Mouse (Mus musculus): ENCODE measurements at regions not wholly inside any gene's neighbourhood (a gene's known extent, or its start where the extent isn't known, plus 50 kb on each side); places are given as distances from the start of the nearest gene placed in this dataset.
A peak's percentile ranks its signal among the peaks of the same experiment; 100 is the strongest.

DNA sequence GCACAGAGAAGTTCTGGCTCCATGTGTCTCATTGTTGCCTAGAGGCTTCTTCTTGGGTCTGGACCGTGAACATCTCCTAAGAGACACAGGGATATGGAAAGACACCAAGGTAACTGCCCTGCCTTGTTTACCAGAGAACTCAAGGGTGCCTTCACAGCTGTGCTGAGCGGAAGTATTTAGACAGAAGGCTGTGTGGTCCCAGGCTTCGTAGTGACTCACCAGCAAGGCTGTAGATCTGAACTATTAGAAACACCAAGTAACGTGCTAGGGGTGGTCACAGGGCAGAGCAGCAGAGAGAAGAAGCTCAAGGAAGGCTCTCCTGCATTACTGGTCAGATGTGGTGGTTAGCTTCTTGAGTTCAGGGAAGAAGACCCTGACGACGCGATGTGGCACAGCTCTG lies 51.6 kb upstream of the Lpp start:
- DNase-seq: peak; percentile 94

DNA sequence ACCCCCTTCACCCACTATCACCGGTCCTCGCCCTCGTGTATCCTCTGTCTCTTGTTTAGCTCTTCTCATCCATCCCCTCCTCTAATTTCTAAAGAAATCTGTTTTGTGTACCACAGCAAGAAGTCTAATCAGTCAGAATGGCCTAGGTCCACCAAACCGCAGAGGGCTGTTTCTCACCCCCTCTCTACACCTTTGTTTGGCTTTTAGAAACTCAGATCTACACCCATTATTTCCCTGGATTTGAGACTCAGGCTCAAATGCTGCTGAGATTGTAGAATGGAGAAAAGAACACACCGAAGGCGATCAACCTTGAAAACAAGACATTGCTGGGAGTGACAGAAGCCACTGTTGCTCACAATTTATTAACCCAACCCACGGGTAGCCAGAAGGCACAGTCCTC lies 52.7 kb upstream of the Lpp start:
- DNase-seq: peak; percentile 54

DNA sequence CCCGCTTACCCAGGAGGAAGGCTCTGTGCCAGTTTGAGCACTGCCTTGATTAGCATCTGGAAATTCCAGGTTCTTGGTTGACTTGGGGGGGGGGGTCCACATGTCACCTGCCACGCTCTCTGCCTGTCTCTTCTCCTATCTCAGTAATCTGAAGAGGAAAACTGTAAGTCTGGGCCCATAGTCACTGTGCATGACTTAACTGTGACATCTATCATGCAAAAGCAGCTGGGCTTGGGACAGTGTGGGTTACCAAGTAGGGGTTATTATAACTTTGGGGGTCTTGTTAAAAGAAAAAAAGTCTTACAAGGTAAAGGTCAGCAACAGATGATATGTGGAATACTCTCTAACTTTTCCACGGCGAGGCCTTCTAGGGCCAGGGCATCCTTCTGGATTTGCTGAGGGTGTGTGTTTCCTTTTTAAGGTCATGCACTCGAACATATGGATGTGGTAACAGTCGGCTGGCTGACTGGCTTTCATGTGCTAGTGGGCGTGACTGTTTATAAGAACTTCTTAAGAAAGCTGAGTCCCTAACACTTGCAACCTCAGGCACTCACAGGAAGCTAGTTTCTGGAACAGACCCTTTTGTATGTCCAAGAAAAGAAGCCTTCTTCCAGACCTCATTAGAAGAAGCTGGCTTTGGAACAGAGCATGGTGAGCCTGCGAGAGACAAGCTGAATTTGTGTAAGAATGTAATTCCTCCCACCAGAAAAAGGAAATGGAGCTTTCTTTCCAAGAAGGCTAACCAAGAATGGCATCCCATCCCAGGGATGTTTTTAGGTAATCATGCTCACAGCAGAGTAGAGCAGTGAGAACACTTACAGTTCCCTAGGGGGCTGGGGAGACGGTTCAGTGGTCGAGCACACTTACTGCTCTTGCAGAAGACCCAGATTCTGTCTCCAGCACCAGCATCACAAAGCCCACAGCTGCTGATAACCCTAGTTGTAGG lies 53.7 kb upstream of the Lpp start:
- DNase-seq: peak; percentile 73

DNA sequence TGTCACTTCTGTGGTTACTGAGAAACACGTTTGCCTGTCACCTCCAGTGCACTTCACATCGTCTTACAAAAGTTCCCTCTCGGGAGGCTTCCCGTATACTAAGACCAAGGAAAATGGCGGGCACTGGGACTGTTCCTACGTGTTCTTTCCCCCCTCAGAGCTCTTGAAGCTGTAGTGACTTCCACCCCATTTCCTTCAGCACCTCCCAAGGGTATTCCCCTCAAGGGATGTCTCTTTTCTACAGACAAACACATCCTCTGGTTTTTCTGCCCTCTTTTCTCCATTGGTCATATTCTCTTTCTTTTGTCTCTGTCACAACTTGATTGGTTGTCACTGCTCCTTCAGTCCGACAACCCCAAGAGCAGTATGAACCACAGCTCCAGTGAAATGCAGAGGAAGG lies 54.9 kb upstream of the Lpp start:
- DNase-seq: no peak

DNA sequence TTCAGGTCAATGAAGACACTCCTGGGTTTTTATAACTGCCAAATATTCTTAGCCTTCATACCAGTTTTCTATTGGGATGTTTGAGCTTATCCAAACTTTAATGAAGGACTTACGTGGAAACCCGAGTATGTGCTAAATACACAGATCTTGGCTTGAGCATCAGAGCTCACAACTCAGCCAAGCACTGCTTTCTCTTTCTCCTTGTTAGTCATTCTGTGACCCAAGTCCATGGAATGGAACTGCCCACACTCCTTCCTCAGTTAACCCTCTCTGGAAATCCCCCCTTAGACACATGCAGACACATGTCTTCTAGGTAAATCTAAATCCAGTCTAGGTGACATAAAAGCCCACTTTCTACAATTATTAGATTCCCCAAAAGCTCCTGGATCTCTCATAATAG lies 58.9 kb upstream of the Lpp start:
- no peak for DNase-seq

DNA sequence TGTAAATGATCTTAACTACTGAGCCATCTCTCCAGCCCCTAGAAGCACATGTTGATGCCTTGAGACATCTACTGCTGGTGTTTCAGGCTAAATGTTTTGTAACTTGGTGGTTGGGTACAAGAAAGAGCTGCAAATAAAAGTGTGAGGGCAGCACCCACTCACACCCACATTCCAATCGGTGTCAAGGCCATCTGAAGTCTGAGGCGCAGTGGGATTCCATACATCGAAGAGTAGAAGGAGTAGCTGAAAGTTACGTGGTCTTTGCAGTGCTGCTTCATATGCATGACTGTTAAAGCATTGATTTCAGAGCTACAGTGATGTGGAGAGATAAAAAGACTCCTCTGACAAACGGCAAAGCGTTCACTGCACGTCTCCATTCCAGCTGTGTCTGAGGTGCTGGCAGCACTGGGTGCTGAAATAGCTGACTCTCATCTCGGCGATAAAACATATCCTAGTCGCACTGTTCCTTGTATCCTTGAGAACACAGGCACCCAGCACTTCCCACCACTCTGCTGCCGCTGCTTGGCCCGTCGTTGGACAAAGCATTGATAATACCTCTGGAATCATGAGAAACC lies 61.8 kb upstream of the Lpp start:
- DNase-seq: no peak

DNA sequence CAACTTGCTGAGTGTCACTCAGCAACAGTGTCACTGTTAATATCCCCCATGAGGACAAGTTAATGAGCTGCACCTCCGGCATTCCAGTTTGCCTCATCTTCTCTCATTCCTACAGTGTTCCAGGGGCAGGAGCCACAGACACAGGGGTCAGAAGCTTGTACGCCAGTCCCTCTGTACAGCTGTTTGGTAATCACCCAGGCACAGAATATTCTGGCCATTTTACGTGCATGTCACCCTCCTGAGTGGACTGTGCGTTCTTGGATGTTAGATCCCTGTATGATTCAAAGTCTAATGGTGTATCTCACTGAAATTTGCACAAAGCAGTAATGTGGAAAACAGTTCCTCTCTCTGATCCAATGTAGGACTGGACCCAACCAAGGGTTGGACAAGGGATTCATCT lies 66.7 kb upstream of the Lpp start:
- peak; percentile 93 for DNase-seq

DNA sequence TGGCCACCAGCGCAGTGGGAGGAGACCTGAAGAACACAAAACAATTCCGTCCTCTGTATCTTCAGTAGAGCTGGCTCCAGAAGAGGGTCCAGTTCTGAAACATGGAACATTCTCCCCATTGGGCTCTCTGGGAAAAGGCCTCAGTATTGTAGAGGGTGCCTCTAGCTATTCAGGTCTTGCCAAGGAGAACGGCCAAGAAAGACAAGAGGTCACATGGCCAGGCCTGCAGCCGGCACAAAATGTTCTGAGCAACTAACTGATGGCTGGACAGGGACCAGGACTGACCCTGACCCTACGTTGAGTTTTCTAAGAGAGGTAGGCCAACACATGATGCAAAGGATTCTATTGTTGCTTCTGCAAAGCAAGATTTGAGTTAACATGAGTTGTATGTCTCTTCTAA lies 67.3 kb upstream of the Lpp start:
- DNase-seq: peak; percentile 98

DNA sequence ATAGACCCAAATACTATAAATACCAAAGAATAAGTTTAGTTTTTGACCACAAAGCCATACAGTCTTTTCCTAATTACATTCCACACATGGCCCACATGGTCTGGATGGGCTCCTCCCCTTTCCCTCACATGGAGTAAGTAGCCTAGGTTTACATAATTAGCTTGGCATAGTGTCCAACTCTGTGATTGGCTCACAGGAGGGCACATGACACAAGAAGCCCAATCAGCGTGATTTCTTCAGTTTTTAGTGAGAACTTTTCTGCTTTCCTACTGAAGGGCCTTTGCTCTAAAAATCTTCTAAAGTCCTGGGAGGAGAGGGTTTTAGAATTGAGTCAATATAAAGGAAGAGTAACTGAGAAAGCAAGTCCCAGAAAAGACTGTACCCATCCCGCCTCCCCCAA lies 68.4 kb upstream of the Lpp start:
- DNase-seq: no peak

DNA sequence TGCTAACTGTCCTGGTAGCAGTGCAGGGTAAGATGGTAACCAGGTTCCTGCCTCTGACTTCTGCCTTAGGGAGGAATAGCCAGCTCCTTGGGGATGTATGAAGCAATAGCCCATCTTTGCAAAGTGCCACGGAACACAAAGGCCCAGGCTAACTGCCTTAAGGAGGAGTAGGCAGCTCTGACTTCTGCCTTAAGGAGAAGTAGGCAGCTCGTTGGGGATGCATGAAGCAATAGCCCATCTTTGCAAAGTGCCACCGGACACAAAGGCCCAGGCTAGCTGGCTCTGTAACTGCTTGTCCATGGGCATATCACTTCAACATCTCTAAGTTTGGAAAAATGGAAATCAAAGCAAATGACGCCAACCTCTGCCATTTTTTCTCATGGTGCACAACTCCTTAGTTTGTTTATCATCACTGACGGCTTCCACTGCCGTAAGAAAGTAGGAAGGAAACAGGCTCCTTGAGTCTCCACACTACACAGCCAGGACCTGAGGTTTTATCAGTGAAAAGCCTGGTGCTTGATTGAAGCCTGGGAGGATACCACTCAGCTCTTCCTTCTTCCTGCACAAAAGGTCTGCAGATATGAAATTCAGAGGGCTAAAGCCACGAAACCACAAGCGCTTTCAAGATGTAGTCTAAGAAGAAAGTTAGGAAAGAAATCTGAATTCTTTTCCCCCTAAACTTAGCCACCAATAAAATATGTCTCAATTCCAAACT lies 74.4 kb upstream of the Lpp start:
- DNase-seq: no peak

DNA sequence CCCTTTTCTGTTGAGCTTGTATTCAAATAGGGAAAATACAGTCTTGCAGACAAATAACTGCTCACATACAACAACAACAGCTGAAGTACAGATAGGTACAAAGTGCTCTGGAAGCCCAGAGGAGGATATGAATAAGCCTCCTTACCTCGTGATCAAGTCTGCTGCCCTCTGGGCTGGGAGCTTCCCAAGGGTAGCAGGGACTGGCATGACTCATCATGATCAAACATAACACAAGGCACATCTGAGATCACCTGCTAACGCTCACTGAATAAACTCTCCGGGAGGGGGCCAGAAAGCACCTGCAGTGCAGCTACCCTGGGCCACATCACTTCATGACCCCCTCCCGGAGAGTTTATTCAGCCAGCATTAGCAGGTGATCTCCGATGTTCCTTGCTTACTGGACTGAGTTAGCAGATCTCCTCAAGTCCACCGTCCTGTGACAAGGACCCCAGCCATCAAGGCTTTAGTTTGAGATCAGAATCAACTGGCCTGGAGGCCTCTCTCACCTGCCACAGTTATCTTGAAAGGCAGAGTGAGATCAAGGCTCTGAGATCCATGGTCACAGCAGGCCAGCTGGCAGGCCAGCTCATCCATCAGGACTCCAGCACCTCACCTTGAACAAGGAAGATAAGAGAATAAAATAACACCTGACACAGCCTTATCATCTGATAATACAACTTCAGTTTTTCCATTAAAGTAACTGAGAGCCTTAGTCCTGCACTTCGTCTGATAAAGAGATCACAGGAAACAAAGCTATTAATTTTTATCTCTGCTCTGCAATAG lies 79.6 kb upstream of the Lpp start:
- DNase-seq: no peak

DNA sequence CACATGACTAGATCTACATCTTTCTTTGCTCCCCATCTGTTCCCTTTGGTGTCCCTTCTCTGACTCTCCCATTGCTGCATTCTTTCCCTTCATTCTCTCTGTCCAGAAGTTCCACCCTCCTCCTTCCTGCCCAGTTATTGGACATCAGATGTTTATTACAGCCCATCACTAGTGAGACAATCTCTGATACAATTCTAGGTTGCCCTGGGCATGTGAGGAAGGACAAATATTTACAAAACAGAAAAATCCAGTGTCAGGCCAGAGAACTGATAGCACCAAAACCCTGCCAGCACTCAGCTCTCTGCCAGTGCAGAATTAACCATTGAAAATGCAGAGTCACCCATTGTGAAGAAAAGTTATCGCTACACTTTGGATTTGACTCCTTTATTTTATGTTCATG lies 87.9 kb upstream of the Lpp start:
- DNase-seq: no peak

DNA sequence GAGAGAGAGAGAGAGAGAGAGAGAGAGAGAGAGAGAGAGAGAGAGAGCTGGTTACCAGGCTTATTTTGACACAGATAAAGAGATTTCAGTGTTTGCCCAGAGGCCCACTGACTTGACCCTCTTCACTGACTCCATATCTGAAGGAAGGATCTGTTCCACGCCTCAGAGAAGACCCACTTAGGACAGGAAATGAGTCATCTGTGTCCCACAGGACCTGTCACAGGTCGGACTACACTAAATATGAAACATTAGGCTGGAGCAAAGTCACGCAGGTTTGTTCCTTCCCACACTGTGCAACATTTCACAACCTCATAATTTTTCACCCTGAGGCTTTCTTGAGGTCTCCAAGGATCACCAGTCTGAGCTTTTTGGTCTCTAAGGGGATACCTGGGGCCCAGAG lies 96.5 kb upstream of the Lpp start:
- peak; percentile 15 for DNase-seq

DNA sequence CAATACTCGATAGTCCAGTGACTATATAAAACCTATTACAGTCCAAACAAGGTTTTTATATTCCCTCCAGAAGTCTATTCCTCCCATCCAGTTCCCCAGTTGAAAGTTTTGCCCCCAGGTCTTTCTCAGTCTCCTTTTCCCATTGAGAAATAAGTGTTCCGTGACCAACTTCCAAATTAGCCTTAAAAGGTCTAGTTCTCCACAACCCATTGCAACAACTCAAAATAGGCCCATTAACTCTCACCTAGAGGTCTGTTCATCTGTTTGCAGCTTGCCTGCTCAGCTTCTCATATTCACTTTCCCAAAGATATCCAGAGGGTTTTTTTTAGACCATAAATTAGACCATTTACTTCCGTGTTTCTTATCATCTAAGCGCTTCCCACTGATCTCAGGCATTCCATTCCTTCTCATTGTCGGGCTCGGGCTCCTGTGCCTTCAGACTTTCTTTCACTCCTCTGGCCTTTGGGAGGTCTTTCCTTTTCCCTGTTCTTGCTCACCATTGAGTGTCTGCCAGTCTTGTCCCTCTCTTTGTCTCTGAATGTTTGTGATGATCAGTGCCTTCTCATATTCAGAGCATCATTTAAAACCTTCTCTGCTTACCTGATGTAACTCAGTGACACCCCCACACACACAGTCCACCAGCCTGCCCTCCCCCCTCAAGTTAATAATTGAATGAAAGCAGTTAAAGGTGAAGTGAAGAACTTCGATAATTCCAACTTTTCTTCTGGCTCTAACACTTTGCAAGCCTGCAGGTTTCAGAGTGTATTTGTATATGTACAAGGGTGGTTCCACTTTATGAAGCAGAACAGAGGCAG lies 97.5 kb upstream of the Lpp start:
- DNase-seq: no peak

DNA sequence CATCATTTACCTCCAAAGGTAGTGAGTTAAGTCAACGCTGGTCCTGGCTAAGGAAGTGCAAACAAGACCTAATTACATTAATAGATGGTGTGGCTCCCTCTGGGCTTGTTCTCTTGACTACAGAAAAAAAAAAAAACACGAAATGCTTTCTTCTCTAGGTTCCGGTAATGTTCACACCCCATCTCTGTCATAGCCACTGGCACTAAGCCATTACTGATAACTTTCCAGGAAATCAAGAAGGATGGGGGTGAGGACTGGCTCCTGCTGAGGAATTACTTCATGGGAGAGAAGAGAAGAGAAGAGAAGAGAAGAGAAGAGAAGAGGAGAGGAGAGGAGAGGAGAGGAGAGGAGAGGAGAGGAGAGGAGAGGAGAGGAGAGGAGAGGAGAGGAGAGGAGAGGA lies 109.1 kb upstream of the Lpp start:
- no peak for DNase-seq

DNA sequence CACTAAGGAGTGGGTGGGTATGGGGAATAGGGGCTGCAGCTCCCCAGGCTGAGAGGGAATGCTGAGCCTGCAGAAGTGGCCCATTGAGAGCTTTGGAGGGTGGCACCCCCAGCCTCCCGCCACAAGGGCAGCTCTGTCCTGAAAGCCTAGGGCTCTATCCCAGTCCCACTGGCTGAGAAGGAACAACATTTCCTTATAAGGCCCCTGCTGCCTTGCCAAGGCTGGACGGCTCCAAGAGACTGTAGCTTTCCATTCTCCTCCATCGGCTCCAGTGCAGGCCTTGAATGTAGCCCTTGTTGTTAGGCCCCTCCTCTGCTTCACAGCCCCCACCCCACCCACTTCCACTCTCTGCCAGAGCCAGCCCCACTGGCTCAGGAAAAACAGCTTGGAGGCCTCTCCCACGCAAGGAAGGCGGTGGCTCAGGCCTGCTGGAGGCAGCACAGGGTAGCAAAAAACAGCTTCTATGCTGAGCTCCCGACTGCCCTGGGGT lies 111.1 kb upstream of the Lpp start:
- peak; percentile 100 for DNase-seq

DNA sequence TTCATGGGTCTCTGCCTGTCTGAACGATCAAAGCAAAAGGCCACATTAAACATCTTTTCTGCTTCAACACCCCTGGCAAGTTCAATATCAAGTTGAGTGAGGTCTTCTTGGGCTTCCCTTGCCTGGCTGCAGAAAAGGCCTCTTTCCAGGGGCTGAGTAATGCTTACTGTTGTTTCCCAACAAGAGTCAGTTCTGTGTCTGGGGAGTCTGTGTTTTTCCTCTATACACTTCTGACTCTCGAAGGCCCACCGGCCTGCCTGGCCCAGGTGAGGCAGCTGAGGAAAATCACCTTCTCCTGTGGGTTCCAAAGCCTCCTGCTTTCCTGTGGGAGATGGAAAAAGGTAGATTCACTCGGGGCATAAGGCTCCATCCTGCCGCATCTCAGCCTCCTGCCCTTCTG lies 111.7 kb upstream of the Lpp start:
- DNase-seq: peak; percentile 92

DNA sequence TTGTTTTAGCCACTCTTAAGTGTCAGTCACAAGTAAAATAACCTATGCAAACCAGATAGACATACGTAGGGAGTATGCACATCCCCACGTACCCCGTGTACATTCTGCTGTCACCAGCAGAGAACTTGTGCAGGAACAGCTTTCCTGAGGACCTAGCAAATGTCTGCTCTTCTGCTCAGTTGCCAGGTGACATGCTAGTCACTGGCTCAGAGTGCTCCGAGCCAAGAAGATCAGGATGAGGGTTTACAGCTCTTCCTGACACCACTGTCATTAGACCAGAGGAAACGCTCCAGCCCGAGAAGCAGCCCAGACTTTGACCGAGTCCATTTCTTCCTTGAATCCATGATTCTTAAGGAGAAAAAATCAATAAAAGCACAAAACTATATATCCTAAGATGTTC lies 115.5 kb upstream of the Lpp start:
- no peak for DNase-seq

DNA sequence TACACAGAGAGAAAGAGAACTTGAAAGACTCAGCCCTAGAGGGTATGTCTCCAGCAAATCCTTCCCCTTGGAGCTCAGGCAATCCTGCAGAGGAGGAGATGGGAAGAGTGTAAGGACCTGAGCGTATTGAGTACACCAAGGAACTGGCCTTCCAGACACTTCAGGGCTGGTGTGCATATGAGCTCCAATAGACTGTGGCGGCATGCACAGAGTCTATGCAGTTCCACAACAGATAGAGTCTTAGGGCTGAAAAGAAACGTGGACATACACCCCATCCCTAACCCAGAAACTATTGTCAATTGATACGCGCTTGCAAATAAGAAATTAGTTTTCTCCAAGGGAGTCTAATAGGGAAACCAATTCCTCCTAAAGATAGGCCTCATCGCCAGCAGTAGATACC lies 130.6 kb upstream of the Lpp start:
- DNase-seq: no peak

DNA sequence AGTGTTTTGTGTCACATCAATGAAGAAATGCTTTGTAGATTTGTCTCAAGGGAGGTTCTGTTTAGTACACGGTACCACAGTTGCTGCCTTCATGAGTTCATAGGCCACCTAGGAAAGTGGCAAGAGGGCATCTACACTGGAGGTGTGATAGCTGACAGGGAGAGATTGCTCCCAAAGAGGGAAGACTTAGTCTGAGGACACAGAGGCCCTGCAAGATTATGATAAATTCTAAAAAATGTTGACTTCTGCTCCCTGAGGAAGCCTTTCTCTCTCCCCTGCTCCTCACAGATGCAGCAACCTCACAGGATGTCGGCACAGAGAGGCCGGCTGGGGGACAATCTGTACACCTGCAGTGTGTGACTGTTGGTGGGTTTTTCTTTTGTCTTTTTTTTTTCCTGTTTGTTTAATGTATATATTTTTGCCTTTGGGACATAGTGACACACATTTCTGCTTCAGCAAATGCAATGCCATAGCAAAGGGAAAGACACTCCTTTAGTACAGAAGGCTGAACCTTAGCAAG lies 133.5 kb upstream of the Lpp start:
- DNase-seq: no peak

DNA sequence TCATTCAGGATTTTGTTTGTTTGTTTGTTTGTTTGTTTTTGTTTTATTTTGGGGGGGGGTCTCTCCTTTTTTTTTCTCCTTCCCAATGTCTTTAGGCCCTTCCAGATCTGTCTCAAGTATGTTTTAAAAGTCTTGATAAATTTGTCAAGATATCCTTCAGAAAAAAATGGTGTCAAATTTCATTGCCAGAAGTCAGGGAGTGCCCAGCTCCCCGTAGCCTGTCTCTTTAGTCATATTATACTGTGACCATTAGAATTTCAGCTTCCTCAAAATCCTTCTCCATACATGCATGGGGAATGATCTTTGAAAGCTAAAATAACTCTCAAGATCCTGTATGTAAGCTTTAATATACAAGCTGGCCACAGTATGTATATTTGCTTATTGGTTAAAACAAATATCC lies 134.3 kb upstream of the Lpp start:
- DNase-seq: no peak

DNA sequence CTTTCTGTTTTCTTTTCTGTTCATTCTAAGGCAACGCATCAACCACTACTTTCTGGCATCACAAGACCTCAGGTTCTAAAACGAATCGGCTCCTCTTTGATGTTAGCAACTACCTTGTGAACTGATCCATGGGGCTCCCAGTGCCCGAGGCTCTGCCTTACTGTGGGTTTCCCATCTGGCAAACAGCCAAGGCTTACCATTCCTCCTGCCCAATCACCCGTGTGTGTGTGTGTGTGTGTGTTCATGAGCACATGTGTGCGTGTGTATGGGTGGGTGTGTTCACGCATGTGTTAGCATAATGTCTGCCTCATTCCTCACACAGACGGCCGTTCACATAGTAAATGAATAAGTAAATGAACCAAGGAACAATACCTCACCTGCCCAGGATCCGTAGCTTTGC lies 138.3 kb upstream of the Lpp start:
- no peak for DNase-seq
